Mouse (Mus musculus): ENCODE data around the gene M1ap.

DNA sequence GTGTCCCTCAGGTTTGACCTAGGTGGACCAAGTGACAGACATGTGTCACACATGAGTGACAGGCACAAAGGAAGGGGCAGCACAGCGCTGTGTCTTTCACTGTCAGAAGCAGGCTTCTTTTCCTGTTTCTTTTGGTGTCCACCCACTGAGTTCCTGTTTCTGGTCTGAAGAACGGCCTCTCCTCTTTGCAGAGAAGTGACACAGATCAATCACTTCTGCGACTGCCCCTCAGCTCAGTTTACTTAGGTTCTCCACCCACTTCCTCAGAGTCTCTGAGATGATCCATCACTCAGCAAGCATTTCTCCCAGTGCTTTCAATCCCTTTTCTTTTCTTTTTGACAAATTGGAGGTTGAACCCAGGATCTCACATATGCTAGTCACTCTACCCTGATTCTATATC, 62.0 kb downstream of the M1ap start:
- no peak for TF ChIP-seq TAL1 (IDR thresholded peaks at IDR 0.05; ENCODE audit: low read length)
- no peak for TF ChIP-seq GATA1 (IDR thresholded peaks at IDR 0.05; ENCODE audit: low read length)

Measured in erythroblast, embryonic 14.5 days (primary cell).